Mouse (Mus musculus): ENCODE measurements around the gene Frmpd4.

DNA sequence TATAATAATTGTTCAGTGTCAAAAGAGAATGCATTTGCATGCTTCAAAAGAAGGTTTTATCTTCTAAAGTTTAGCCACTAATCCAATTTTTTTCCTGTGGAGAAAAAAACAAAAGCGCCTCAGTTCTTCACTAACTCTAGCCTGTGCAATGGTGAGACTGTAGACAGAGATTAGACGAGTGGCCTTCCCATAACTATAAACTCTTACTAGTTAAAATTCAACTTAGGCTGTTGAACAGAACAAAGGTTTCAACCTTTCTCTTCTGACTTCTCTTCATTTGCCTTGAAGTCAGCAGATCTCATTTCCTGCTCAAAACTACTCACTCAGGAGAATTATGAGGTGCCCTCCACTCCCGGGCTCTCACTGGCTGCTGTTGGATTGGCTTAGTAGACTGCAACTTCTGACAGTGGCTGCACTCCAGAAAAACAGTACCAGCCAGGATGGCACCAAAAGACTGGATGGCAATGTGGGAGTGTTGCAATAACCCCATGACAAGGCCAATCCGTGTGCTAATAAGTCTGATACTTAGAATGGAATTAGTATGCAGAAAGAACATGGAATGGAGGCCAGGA lies 556.4 kb downstream of the Frmpd4 start:
- no peak for TF ChIP-seq POLR2A (IDR thresholded peaks at IDR 0.05; ENCODE audit: insufficient read length, low read depth)
- TF ChIP-seq TCF12 (IDR thresholded peaks at IDR 0.05; ENCODE audit: insufficient read depth, poor library complexity, severe bottlenecking) = no peak
- TF ChIP-seq MYOD1 (IDR thresholded peaks at IDR 0.05; ENCODE audit: control insufficient read depth in 1 of 3, insufficient read length in 2 of 3, low read depth in 2 of 3) = no peak
- no peak for TF ChIP-seq TCF3 (IDR thresholded peaks at IDR 0.05; ENCODE audit: insufficient read length, low read depth)
- TF ChIP-seq MYOG (IDR thresholded peaks at IDR 0.05; ENCODE audit: control insufficient read depth in 1 of 3, insufficient read depth in 1 of 3, insufficient read length in 2 of 3, low read depth in 2 of 3) = no peak
- TF ChIP-seq E2F4 (IDR thresholded peaks at IDR 0.05; ENCODE audit: insufficient read depth) = no peak

All from myocyte (in vitro differentiated cells).